Mouse (Mus musculus): Measurements from ENCODE around the gene Chst2. TPM values are rescaled to one million over a fixed set of nuclear protein-coding genes. Genes with fewer than 3 reads are reported as not detected.

Gene Chst2
- polyA plus RNA-seq, 1 experiment from 2014 or later = 3.0 TPM

DNA sequence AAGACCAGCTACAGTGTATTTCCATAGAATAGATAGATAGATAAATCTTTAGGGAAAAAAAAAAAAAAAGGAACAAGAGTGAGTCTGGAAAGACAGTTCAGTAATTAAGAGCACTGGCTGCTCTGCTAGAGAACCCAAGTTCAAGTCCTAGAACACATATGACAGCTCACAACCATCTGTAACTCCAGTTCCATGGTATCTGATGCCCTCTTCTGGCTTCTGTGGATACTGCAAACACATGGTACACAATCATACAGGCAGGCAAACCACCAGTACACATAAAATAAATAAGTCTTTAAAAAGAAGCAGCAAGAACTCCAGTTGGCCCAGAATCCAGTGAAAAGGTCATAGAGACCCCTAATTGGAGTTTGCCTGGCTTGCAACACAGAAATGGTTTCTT is 7.4 kb upstream of the Chst2 start:
- Histone ChIP-seq H3K4me2 (replicated peaks; ENCODE audit: low read depth, low read length) (no peak overlapping the region), H3K9ac (replicated peaks; ENCODE audit: low read depth, low read length) (no peak overlapping the region), H3K27ac (ENCODE audit: low read length) (no peak overlapping the region), H3K36me3 (ENCODE audit: control insufficient read depth, insufficient read depth, low read length) (no peaks in the 10 kb centered on the region), H3K9me3 (ENCODE audit: control insufficient read depth, low read depth, low read length) (no peaks in the 10 kb centered on the region), H3K27me3 (ENCODE audit: control insufficient read depth, insufficient read depth, low read length) (no peaks in the 10 kb centered on the region), H3K4me1 (ENCODE audit: control insufficient read depth, insufficient read depth, low read length) (no peaks in the 10 kb centered on the region), H3K4me3 (ENCODE audit: low read depth, low read length) (no peak overlapping the region)
- no peak for ATAC-seq (ENCODE audit: insufficient number of reproducible peaks, insufficient read depth, low FRiP score, low read depth)

GRCm38 (mm10) chr9:95412047-95412446 is 5.5 kb upstream of the Chst2 start:
- no peak overlapping the region for H3K4me3 ChIP-seq (ENCODE audit: low read depth, low read length)
- H3K36me3 ChIP-seq (ENCODE audit: control insufficient read depth, insufficient read depth, low read length) = no peaks in the 10 kb centered on the region
- H3K4me2 ChIP-seq (replicated peaks; ENCODE audit: low read depth, low read length) = no peak overlapping the region
- no peak overlapping the region for H3K9ac ChIP-seq (replicated peaks; ENCODE audit: low read depth, low read length)
- H3K27ac ChIP-seq (ENCODE audit: low read length) = no peak overlapping the region
- H3K4me1 ChIP-seq (ENCODE audit: control insufficient read depth, insufficient read depth, low read length) = 0 out of 2 replicates have a peak, but pooled peaks cover 6% of the 10 kb centered on the region
- H3K27me3 ChIP-seq (ENCODE audit: control insufficient read depth, insufficient read depth, low read length) = no peaks in the 10 kb centered on the region
- no peak for ATAC-seq (ENCODE audit: insufficient number of reproducible peaks, insufficient read depth, low FRiP score, low read depth)
- H3K9me3 ChIP-seq (ENCODE audit: control insufficient read depth, low read depth, low read length) = no peaks in the 10 kb centered on the region
- WGBS = 68% methylated on average over 4 of the region's 4 CpGs

- under 1% methylated on average over 24 of the region's 24 CpGs for WGBS
- peak overlapping the region; percentile 61 for H3K4me3 ChIP-seq (ENCODE audit: low read depth, low read length)
- H3K9me3 ChIP-seq (ENCODE audit: control insufficient read depth, low read depth, low read length) = no peaks in the 10 kb centered on the region
- H3K27ac ChIP-seq (ENCODE audit: low read length) = peak overlapping the region; percentile 72; the same call in 1 of the 2 replicates
- peak overlapping the region; percentile 32 for H3K9ac ChIP-seq (replicated peaks; ENCODE audit: low read depth, low read length)
- 0 out of 2 replicates have a peak, but pooled peaks cover 2% of the 10 kb centered on the region for H3K27me3 ChIP-seq (ENCODE audit: control insufficient read depth, insufficient read depth, low read length)
- H3K36me3 ChIP-seq (ENCODE audit: control insufficient read depth, insufficient read depth, low read length) = no peaks in the 10 kb centered on the region
- peak overlapping the region; percentile 94 for H3K4me2 ChIP-seq (replicated peaks; ENCODE audit: low read depth, low read length)
- 0 out of 2 replicates have a peak, but pooled peaks cover 6% of the 10 kb centered on the region for H3K4me1 ChIP-seq (ENCODE audit: control insufficient read depth, insufficient read depth, low read length)
- ATAC-seq (ENCODE audit: insufficient number of reproducible peaks, insufficient read depth, low FRiP score, low read depth) = peak; percentile 35; the same call in 1 of the 2 replicates
Measured at GRCm38 (mm10) chr9:95407586-95408220, 1.2 kb upstream of the Chst2 start.

- H3K36me3 ChIP-seq (ENCODE audit: control insufficient read depth, insufficient read depth, low read length) = no peaks in the 10 kb centered on the region
- no peaks in the 10 kb centered on the region for H3K9me3 ChIP-seq (ENCODE audit: control insufficient read depth, low read depth, low read length)
- H3K27me3 ChIP-seq (ENCODE audit: control insufficient read depth, insufficient read depth, low read length) = 0 out of 2 replicates have a peak, but pooled peaks cover 2% of the 10 kb centered on the region
- H3K9ac ChIP-seq (replicated peaks; ENCODE audit: low read depth, low read length) = peak overlapping the region; percentile 61
- H3K27ac ChIP-seq (ENCODE audit: low read length) = peak overlapping the region; percentile 53; the same call in 1 of the 2 replicates
- peak; percentile 16; the same call in 1 of the 2 replicates for ATAC-seq (ENCODE audit: insufficient number of reproducible peaks, insufficient read depth, low FRiP score, low read depth)
- peak overlapping the region; percentile 94 for H3K4me2 ChIP-seq (replicated peaks; ENCODE audit: low read depth, low read length)
- H3K4me1 ChIP-seq (ENCODE audit: control insufficient read depth, insufficient read depth, low read length) = 0 out of 2 replicates have a peak, but pooled peaks cover 6% of the 10 kb centered on the region
- peak overlapping the region; percentile 61 for H3K4me3 ChIP-seq (ENCODE audit: low read depth, low read length)
- under 1% methylated on average over 69 of the region's 72 CpGs for WGBS
Measured at GRCm38 (mm10) chr9:95405946-95406570, 464 bp downstream of the Chst2 start.

GRCm38 (mm10) chr9:95405511-95405945 is 994 bp downstream of the Chst2 start:
- Histone ChIP-seq H3K4me1 (ENCODE audit: control insufficient read depth, insufficient read depth, low read length) (0 out of 2 replicates have a peak, but pooled peaks cover 6% of the 10 kb centered on the region), H3K27me3 (ENCODE audit: control insufficient read depth, insufficient read depth, low read length) (0 out of 2 replicates have a peak, but pooled peaks cover 2% of the 10 kb centered on the region), H3K27ac (ENCODE audit: low read length) (0 out of 2 replicates have a peak overlapping the region, but pooled peaks have one; percentile 27), H3K4me2 (replicated peaks; ENCODE audit: low read depth, low read length) (peak overlapping the region; percentile 94), H3K9ac (replicated peaks; ENCODE audit: low read depth, low read length) (peak overlapping the region; percentile 61), H3K9me3 (ENCODE audit: control insufficient read depth, low read depth, low read length) (no peaks in the 10 kb centered on the region), H3K36me3 (ENCODE audit: control insufficient read depth, insufficient read depth, low read length) (no peaks in the 10 kb centered on the region), H3K4me3 (ENCODE audit: low read depth, low read length) (peak overlapping the region; percentile 61)
- peak; percentile 19 for ATAC-seq (ENCODE audit: insufficient number of reproducible peaks, insufficient read depth, low FRiP score, low read depth)
- 1% methylated on average over 30 of the region's 30 CpGs for WGBS

GRCm38 (mm10) chr9:95404811-95405465 is 1.6 kb downstream of the Chst2 start:
- peak overlapping the region; percentile 94 for H3K4me2 ChIP-seq (replicated peaks; ENCODE audit: low read depth, low read length)
- H3K4me3 ChIP-seq (ENCODE audit: low read depth, low read length) = peak overlapping the region; percentile 61; the same call in 1 of the 2 replicates
- no peak overlapping the region for H3K9ac ChIP-seq (replicated peaks; ENCODE audit: low read depth, low read length)
- H3K36me3 ChIP-seq (ENCODE audit: control insufficient read depth, insufficient read depth, low read length) = no peaks in the 10 kb centered on the region
- no peak; the same call in 1 of the 2 replicates for ATAC-seq (ENCODE audit: insufficient number of reproducible peaks, insufficient read depth, low FRiP score, low read depth)
- no peaks in the 10 kb centered on the region for H3K9me3 ChIP-seq (ENCODE audit: control insufficient read depth, low read depth, low read length)
- H3K27ac ChIP-seq (ENCODE audit: low read length) = no peak overlapping the region
- H3K27me3 ChIP-seq (ENCODE audit: control insufficient read depth, insufficient read depth, low read length) = 0 out of 2 replicates have a peak, but pooled peaks cover 2% of the 10 kb centered on the region
- H3K4me1 ChIP-seq (ENCODE audit: control insufficient read depth, insufficient read depth, low read length) = 0 out of 2 replicates have a peak, but pooled peaks cover 6% of the 10 kb centered on the region
- WGBS = 75% methylated on average over 38 of the region's 38 CpGs

GRCm38 (mm10) chr9:95401686-95402085 is 4.8 kb downstream of the Chst2 start:
- no peak overlapping the region for H3K9ac ChIP-seq (replicated peaks; ENCODE audit: low read depth, low read length)
- ATAC-seq (ENCODE audit: insufficient number of reproducible peaks, insufficient read depth, low FRiP score, low read depth) = no peak
- H3K4me3 ChIP-seq (ENCODE audit: low read depth, low read length) = no peak overlapping the region
- H3K27me3 ChIP-seq (ENCODE audit: control insufficient read depth, insufficient read depth, low read length) = 0 out of 2 replicates have a peak, but pooled peaks cover 2% of the 10 kb centered on the region
- 38% methylated on average over 5 of the region's 5 CpGs for WGBS
- no peak overlapping the region for H3K27ac ChIP-seq (ENCODE audit: low read length)
- no peaks in the 10 kb centered on the region for H3K4me1 ChIP-seq (ENCODE audit: control insufficient read depth, insufficient read depth, low read length)
- H3K36me3 ChIP-seq (ENCODE audit: control insufficient read depth, insufficient read depth, low read length) = no peaks in the 10 kb centered on the region
- H3K4me2 ChIP-seq (replicated peaks; ENCODE audit: low read depth, low read length) = no peak overlapping the region
- H3K9me3 ChIP-seq (ENCODE audit: control insufficient read depth, low read depth, low read length) = no peaks in the 10 kb centered on the region

GRCm38 (mm10) chr9:95392011-95392410 is 14.5 kb downstream of the Chst2 start:
- Histone ChIP-seq H3K4me1 (ENCODE audit: control insufficient read depth, insufficient read depth, low read length) (no peaks in the 10 kb centered on the region), H3K27me3 (ENCODE audit: control insufficient read depth, insufficient read depth, low read length) (no peaks in the 10 kb centered on the region), H3K4me2 (replicated peaks; ENCODE audit: low read depth, low read length) (no peak overlapping the region), H3K36me3 (ENCODE audit: control insufficient read depth, insufficient read depth, low read length) (no peaks in the 10 kb centered on the region), H3K4me3 (ENCODE audit: low read depth, low read length) (no peak overlapping the region), H3K9me3 (ENCODE audit: control insufficient read depth, low read depth, low read length) (no peaks in the 10 kb centered on the region), H3K27ac (ENCODE audit: low read length) (no peak overlapping the region), H3K9ac (replicated peaks; ENCODE audit: low read depth, low read length) (no peak overlapping the region)
- 23% methylated on average over 1 of the region's 1 CpGs for WGBS
- ATAC-seq (ENCODE audit: insufficient number of reproducible peaks, insufficient read depth, low FRiP score, low read depth) = no peak
